Mouse (Mus musculus): ENCODE data around the gene Ttc9. TPM values are rescaled to one million over a fixed set of nuclear protein-coding genes. Genes with fewer than 3 reads are reported as not detected.

The Ttc9 gene
- total and polyA plus RNA-seq, 2 experiments from 2014 or later = 19.0 to 60.4 TPM

DNA sequence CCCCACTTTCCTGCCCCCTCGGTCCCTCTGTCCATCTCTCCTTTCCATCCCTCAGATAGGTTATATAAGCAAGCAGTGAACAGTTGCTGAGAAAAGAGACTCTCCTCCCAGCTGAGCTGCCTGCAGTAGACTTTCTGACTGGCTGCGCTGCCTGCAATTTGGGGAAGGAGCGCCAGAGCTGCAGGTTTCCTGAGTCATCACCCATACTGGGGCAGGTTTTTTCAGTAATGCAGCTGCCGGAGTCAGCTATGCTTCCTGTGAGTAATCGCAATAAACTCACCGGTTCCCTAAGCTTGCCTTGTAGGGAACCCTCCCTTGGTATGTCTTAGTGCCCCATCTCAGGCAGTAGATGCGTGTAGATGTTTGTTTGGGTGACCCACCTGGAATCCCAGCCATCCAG, 14.1 kb upstream of the Ttc9 start:
- ATAC-seq = no peak

DNA sequence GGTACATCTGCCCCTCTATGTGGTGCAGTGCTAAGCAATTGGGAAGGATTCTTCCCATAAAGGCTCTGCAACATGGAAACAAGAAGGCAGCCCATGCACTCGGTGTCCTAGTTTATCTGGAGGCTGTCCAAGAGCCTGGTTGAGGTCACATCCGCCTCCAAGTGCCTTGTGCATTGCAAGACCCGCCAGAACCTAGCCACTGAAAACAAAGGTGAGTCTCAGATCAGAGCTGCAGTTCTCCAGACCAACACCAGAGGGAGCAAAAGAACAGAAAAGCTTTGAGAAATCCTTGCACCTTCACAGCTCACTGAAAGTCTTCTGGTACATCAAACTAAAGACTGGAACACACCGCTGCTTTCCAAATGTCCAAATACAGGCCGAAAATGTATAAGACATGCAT, 11.7 kb upstream of the Ttc9 start:
- no peak overlapping the region for H3K27ac ChIP-seq
- H3K4me2 ChIP-seq (ENCODE audit: low read depth, low read length) = no peak overlapping the region
- no peaks in the 10 kb centered on the region for H3K4me1 ChIP-seq (ENCODE audit: insufficient read depth, low read length)
- peak; percentile 87 for DNase-seq (ENCODE audit: low spot score)
- peak; percentile 58; the same call in 1 of the 2 replicates for ATAC-seq
- TF ChIP-seq CTCF (IDR thresholded peaks at IDR 0.05; ENCODE audit: low read depth) = peak; percentile 91
- 15% methylated on average over 5 of the region's 5 CpGs for WGBS
- no peaks in the 10 kb centered on the region for H3K36me3 ChIP-seq (ENCODE audit: insufficient read depth, low read length)
- H3K4me3 ChIP-seq (ENCODE audit: low read length) = no peak overlapping the region
- no peaks in the 10 kb centered on the region for H3K9me3 ChIP-seq (ENCODE audit: low read length)
- no peaks in the 10 kb centered on the region for H3K27me3 ChIP-seq (ENCODE audit: insufficient read depth, low read length)
- no peak overlapping the region for H3K9ac ChIP-seq (replicated peaks; ENCODE audit: low read length)

More for the DNA sequence above, 14.1 kb upstream of the Ttc9 start:
- Histone ChIP-seq H3K9me3 (ENCODE audit: low read length) (no peaks in the 10 kb centered on the region), H3K36me3 (ENCODE audit: insufficient read depth, low read length) (no peaks in the 10 kb centered on the region), H3K4me1 (ENCODE audit: insufficient read depth, low read length) (no peaks in the 10 kb centered on the region), H3K27ac (no peak overlapping the region), H3K9ac (replicated peaks; ENCODE audit: low read length) (no peak overlapping the region), H3K4me3 (ENCODE audit: low read length) (no peak overlapping the region), H3K4me2 (ENCODE audit: low read depth, low read length) (no peak overlapping the region), H3K27me3 (ENCODE audit: insufficient read depth, low read length) (no peaks in the 10 kb centered on the region)
- WGBS = 71% methylated on average over 7 of the region's 7 CpGs
- no peak for DNase-seq (ENCODE audit: low spot score)
- TF ChIP-seq CTCF (IDR thresholded peaks at IDR 0.05; ENCODE audit: low read depth) = no peak

DNA sequence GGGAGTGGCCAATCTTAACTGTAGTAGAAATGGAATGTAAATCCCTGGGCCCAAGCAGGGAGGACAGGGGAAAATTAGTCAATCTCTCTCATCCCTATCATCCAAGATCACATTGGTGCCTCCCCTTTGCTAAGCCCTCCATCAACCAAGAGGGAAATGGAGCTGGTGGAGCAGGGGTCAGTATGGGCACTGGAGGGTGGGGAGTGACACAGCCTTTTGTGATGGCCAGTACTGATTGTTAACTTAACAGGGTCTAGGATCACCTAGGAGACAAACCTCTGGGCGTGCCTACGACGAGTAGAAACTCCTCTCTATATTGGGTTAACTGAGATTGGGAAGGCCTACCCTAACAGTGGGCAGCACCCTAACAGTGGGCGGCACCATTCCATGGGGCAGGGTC, 7.7 kb upstream of the Ttc9 start:
- no peaks in the 10 kb centered on the region for H3K27me3 ChIP-seq (ENCODE audit: insufficient read depth, low read length)
- DNase-seq (ENCODE audit: low spot score) (no peak), ATAC-seq (no peak)
- no peaks in the 10 kb centered on the region for H3K36me3 ChIP-seq (ENCODE audit: insufficient read depth, low read length)
- no peak overlapping the region for H3K4me3 ChIP-seq (ENCODE audit: low read length)
- no peak overlapping the region for H3K4me2 ChIP-seq (ENCODE audit: low read depth, low read length)
- no peak overlapping the region for H3K27ac ChIP-seq
- no peak for TF ChIP-seq CTCF (IDR thresholded peaks at IDR 0.05; ENCODE audit: low read depth)
- H3K4me1 ChIP-seq (ENCODE audit: insufficient read depth, low read length) = no peaks in the 10 kb centered on the region
- H3K9ac ChIP-seq (replicated peaks; ENCODE audit: low read length) = no peak overlapping the region
- 63% methylated on average over 4 of the region's 4 CpGs for WGBS
- H3K9me3 ChIP-seq (ENCODE audit: low read length) = no peaks in the 10 kb centered on the region

DNA sequence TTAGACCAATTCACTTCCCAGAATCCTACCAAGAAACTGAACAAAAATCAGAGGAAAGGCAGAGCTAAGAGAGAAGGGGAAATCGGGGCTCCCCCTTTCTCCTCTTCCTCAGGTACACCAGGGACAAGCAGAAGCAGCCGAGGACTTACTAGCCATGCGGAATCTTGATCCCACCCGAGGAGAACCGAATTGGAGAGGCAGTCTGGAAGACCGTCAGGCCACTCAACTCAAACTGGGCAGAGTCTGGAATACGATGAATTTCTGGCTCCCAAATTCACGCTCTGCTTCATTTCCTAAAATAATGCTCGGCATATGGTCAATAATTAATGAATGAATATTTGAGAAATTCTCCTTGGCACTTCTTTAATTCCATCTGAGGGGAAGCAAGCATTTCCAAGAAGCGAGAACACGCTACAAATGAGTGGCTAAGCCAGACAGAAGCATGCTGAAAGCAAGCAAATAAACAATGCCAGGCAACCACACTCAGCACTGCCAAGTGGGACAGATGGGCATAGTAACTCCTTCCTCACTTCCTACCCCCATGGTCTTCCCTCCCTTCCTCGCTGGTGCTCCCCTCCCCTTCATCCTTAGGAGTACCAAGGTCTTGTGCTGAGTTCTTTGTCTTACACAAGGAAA, 4.7 kb upstream of the Ttc9 start:
- no peak overlapping the region for H3K4me3 ChIP-seq (ENCODE audit: low read length)
- no peak overlapping the region for H3K4me2 ChIP-seq (ENCODE audit: low read depth, low read length)
- no peak for TF ChIP-seq CTCF (IDR thresholded peaks at IDR 0.05; ENCODE audit: low read depth)
- peak; percentile 30 for DNase-seq (ENCODE audit: low spot score)
- H3K36me3 ChIP-seq (ENCODE audit: insufficient read depth, low read length) = no peaks in the 10 kb centered on the region
- no peak for ATAC-seq
- no peaks in the 10 kb centered on the region for H3K27me3 ChIP-seq (ENCODE audit: insufficient read depth, low read length)
- no peaks in the 10 kb centered on the region for H3K9me3 ChIP-seq (ENCODE audit: low read length)
- H3K4me1 ChIP-seq (ENCODE audit: insufficient read depth, low read length) = no peaks in the 10 kb centered on the region
- no peak overlapping the region for H3K9ac ChIP-seq (replicated peaks; ENCODE audit: low read length)
- 55% methylated on average over 12 of the region's 12 CpGs for WGBS
- no peak overlapping the region for H3K27ac ChIP-seq

DNA sequence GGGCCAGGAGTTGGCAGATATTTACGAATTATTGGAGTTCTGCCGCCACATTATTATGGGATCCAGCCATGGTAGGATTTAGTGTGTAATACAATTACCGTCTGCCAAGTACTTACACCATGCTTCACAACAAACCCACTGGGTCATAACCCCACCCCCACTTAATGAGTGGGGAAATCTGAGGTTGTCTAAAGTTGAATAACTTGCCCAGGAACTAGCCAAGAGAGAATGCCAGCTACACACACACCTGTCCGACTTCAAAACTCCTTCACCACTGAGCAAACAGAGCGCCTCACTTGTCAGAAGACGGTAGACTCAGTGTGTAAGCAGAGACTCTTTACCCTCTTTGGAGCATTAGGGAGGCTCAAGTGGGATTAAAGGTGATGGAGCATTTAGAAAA, 3.6 kb upstream of the Ttc9 start:
- Histone ChIP-seq H3K9ac (replicated peaks; ENCODE audit: low read length) (no peak overlapping the region), H3K27ac (no peak overlapping the region), H3K4me1 (ENCODE audit: insufficient read depth, low read length) (peaks cover under 1% of the 10 kb centered on the region; the same call in 1 of the 2 replicates), H3K9me3 (ENCODE audit: low read length) (no peaks in the 10 kb centered on the region), H3K4me3 (ENCODE audit: low read length) (no peak overlapping the region), H3K36me3 (ENCODE audit: insufficient read depth, low read length) (no peaks in the 10 kb centered on the region), H3K4me2 (ENCODE audit: low read depth, low read length) (no peak overlapping the region), H3K27me3 (ENCODE audit: insufficient read depth, low read length) (no peaks in the 10 kb centered on the region)
- ATAC-seq (no peak), DNase-seq (ENCODE audit: low spot score) (no peak)
- WGBS = 77% methylated on average over 6 of the region's 6 CpGs
- no peak for TF ChIP-seq CTCF (IDR thresholded peaks at IDR 0.05; ENCODE audit: low read depth)

DNA sequence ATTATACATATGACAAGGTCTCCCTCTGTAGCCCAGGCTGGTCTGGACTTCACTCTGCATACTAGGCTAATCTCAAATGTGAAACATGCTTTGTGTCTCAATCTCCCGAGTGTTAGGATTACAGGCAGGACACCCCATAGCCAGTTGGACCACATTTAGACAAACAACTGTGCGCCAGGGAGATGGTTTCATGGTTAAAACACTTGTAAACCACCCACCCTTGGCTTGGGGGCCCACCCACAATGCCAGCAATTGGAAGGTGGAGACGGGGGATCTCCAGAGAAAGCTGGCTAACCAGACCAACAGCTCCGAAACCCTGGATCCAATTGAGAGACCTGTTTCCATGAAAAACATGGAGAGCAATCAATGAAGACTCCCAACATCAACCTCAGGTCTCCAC, 3.0 kb upstream of the Ttc9 start:
- Histone ChIP-seq H3K36me3 (ENCODE audit: insufficient read depth, low read length) (no peaks in the 10 kb centered on the region), H3K4me2 (ENCODE audit: low read depth, low read length) (no peak overlapping the region), H3K9ac (replicated peaks; ENCODE audit: low read length) (no peak overlapping the region), H3K9me3 (ENCODE audit: low read length) (no peaks in the 10 kb centered on the region), H3K4me3 (ENCODE audit: low read length) (no peak overlapping the region), H3K4me1 (ENCODE audit: insufficient read depth, low read length) (peaks cover 7% of the 10 kb centered on the region), H3K27me3 (ENCODE audit: insufficient read depth, low read length) (no peaks in the 10 kb centered on the region), H3K27ac (no peak overlapping the region)
- no peak for DNase-seq (ENCODE audit: low spot score)
- no peak for TF ChIP-seq CTCF (IDR thresholded peaks at IDR 0.05; ENCODE audit: low read depth)
- 86% methylated on average over 4 of the region's 4 CpGs for WGBS
- ATAC-seq = no peak

DNA sequence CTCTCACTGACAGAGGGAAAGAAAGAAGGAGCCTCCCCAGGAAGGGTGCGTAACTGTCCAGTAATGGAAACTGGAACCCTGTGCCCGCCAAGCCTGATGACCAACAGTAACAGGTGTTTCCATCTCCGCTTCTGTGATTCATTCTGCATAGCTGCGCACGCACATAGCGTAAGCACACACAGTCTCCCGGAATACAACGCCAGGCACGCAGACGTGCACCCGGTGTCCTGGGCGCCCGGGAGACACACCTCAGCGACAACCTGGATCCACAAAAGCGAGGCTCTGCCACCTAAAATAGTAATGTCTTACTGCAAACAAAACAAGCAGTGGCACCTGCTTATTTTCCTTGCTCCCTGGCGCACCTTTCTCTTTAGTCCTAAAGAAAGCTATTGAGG, 532 bp upstream of the Ttc9 start:
- peak overlapping the region; percentile 86 for H3K4me2 ChIP-seq (ENCODE audit: low read depth, low read length)
- H3K36me3 ChIP-seq (ENCODE audit: insufficient read depth, low read length) = no peaks in the 10 kb centered on the region
- 1% methylated on average over 16 of the region's 16 CpGs for WGBS
- peak overlapping the region; percentile 68 for H3K4me3 ChIP-seq (ENCODE audit: low read length)
- ATAC-seq (peak; percentile 84), DNase-seq (ENCODE audit: low spot score) (peak; percentile 87)
- H3K27ac ChIP-seq = peak overlapping the region; percentile 95
- H3K9ac ChIP-seq (replicated peaks; ENCODE audit: low read length) = peak overlapping the region; percentile 89
- no peak for TF ChIP-seq CTCF (IDR thresholded peaks at IDR 0.05; ENCODE audit: low read depth)
- H3K27me3 ChIP-seq (ENCODE audit: insufficient read depth, low read length) = no peaks in the 10 kb centered on the region
- no peaks in the 10 kb centered on the region for H3K9me3 ChIP-seq (ENCODE audit: low read length)
- H3K4me1 ChIP-seq (ENCODE audit: insufficient read depth, low read length) = peaks cover 12% of the 10 kb centered on the region
